Mouse (Mus musculus): ENCODE data around the gene T2. TPM values are rescaled to one million over a fixed set of nuclear protein-coding genes. Genes with fewer than 3 reads are reported as not detected.
A peak's percentile ranks its signal among the peaks of the same experiment; 100 is the strongest.

The T2 gene
- polyA plus RNA-seq, 1 experiment from 2014 or later: 0.50 TPM

GRCm38 (mm10) chr17:8371834-8372233 is 16.0 kb downstream of the T2 start:
- Histone ChIP-seq H3K9me3 (replicated peaks; ENCODE audit: low read length) (no peaks in the 10 kb centered on the region), H3K36me3 (ENCODE audit: insufficient read depth, low read length) (no peaks in the 10 kb centered on the region), H3K27ac (peak overlapping the region; percentile 70), H3K4me3 (replicated peaks; ENCODE audit: low read depth, low read length) (peak overlapping the region; percentile 25), H3K9ac (ENCODE audit: low read depth, low read length) (peak overlapping the region; percentile 32; the same call in 1 of the 2 replicates), H3K4me1 (replicated peaks; ENCODE audit: insufficient read depth, low read length) (0 out of 2 replicates have a peak, but pooled peaks cover 4% of the 10 kb centered on the region), H3K27me3 (ENCODE audit: insufficient read depth, low read length) (no peaks in the 10 kb centered on the region), H3K4me2 (ENCODE audit: low read length) (peak overlapping the region; percentile 62)
- DNase-seq (ENCODE audit: low spot score) (peak; percentile 90), ATAC-seq (replicated peaks; ENCODE audit: low FRiP score, low read depth) (peak; percentile 64)
- under 1% methylated on average over 7 of the region's 7 CpGs for WGBS
- no peak for TF ChIP-seq CTCF (IDR thresholded peaks at IDR 0.05; ENCODE audit: low read depth)

GRCm38 (mm10) chr17:8372286-8373046 is 16.7 kb downstream of the T2 start:
- H3K9ac ChIP-seq (ENCODE audit: low read depth, low read length): peak overlapping the region; percentile 29; the same call in 1 of the 2 replicates
- peak; percentile 37; the same call in 1 of the 2 replicates for ATAC-seq (replicated peaks; ENCODE audit: low FRiP score, low read depth)
- WGBS: 1% methylated on average over 18 of the region's 18 CpGs

DNA sequence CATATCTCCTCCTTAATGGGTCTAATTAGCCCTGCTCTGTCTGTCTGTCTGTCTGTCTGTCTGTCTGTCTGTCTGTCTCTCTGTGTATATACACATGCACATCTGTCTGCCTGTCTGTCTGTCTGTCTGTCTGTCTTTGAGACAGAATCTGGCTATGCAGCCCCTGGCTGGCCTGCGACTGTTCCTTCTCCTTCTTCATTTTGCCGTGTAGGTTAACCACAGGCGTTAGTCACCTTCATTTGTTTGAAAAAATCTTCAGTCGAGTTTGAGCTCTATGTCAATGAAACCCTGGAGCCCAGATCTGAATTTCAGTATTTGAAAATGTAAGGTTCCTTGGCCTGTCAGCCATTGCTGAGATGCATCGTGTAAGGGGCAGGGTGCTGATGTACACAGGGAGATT is 21.5 kb downstream of the T2 start:
- Histone ChIP-seq H3K4me3 (replicated peaks; ENCODE audit: low read depth, low read length) (no peak overlapping the region), H3K36me3 (ENCODE audit: insufficient read depth, low read length) (no peaks in the 10 kb centered on the region), H3K27ac (no peak overlapping the region), H3K27me3 (ENCODE audit: insufficient read depth, low read length) (no peaks in the 10 kb centered on the region), H3K4me2 (ENCODE audit: low read length) (no peak overlapping the region), H3K4me1 (replicated peaks; ENCODE audit: insufficient read depth, low read length) (no peaks in the 10 kb centered on the region), H3K9ac (ENCODE audit: low read depth, low read length) (no peak overlapping the region), H3K9me3 (replicated peaks; ENCODE audit: low read length) (no peaks in the 10 kb centered on the region)
- 50% methylated on average over 5 of the region's 5 CpGs for WGBS
- no peak for TF ChIP-seq CTCF (IDR thresholded peaks at IDR 0.05; ENCODE audit: low read depth)
- DNase-seq (ENCODE audit: low spot score): no peak
- no peak for ATAC-seq (replicated peaks; ENCODE audit: low FRiP score, low read depth)

More at GRCm38 (mm10) chr17:8372286-8373046, 16.7 kb downstream of the T2 start:
- H3K4me3 ChIP-seq (replicated peaks; ENCODE audit: low read depth, low read length): peak overlapping the region; percentile 25
- peak overlapping the region; percentile 70 for H3K27ac ChIP-seq
- peak; percentile 92 for DNase-seq (ENCODE audit: low spot score)
- peak; percentile 93 for TF ChIP-seq CTCF (IDR thresholded peaks at IDR 0.05; ENCODE audit: low read depth)
- 0 out of 2 replicates have a peak, but pooled peaks cover 4% of the 10 kb centered on the region for H3K4me1 ChIP-seq (replicated peaks; ENCODE audit: insufficient read depth, low read length)
- peak overlapping the region; percentile 62 for H3K4me2 ChIP-seq (ENCODE audit: low read length)
- H3K36me3 ChIP-seq (ENCODE audit: insufficient read depth, low read length): no peaks in the 10 kb centered on the region
- H3K9me3 ChIP-seq (replicated peaks; ENCODE audit: low read length): no peaks in the 10 kb centered on the region
- no peaks in the 10 kb centered on the region for H3K27me3 ChIP-seq (ENCODE audit: insufficient read depth, low read length)

DNA sequence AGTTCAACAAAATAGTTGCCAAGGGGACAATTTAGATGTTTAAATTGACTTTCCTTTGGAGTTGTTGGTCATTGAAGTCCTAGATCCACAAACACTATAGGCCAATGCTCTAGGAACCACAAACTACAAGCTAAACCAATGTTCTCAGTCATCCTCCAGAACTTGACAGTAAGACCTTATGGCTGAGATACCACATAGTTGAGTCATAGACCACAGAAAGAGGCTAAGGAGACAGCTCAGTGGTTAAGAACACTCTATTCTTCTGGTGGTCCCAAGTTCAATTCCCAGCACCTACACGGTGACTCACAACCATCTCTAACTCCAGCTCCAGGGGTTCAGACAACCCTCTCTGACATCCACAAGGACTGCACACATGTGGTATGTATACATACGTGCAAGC is 29.6 kb downstream of the T2 start:
- H3K36me3 ChIP-seq (ENCODE audit: insufficient read depth, low read length): no peaks in the 10 kb centered on the region
- no peak overlapping the region for H3K4me2 ChIP-seq (ENCODE audit: low read length)
- H3K4me3 ChIP-seq (replicated peaks; ENCODE audit: low read depth, low read length): no peak overlapping the region
- peaks cover 3% of the 10 kb centered on the region; the same call in 1 of the 2 replicates for H3K4me1 ChIP-seq (replicated peaks; ENCODE audit: insufficient read depth, low read length)
- DNase-seq (ENCODE audit: low spot score) (no peak), ATAC-seq (replicated peaks; ENCODE audit: low FRiP score, low read depth) (no peak)
- no peak overlapping the region for H3K27ac ChIP-seq
- H3K9ac ChIP-seq (ENCODE audit: low read depth, low read length): no peak overlapping the region
- WGBS: 94% methylated on average over 2 of the region's 2 CpGs
- no peak for TF ChIP-seq CTCF (IDR thresholded peaks at IDR 0.05; ENCODE audit: low read depth)
- peaks cover 24% of the 10 kb centered on the region; the same call in 1 of the 2 replicates for H3K27me3 ChIP-seq (ENCODE audit: insufficient read depth, low read length)
- H3K9me3 ChIP-seq (replicated peaks; ENCODE audit: low read length): no peaks in the 10 kb centered on the region

DNA sequence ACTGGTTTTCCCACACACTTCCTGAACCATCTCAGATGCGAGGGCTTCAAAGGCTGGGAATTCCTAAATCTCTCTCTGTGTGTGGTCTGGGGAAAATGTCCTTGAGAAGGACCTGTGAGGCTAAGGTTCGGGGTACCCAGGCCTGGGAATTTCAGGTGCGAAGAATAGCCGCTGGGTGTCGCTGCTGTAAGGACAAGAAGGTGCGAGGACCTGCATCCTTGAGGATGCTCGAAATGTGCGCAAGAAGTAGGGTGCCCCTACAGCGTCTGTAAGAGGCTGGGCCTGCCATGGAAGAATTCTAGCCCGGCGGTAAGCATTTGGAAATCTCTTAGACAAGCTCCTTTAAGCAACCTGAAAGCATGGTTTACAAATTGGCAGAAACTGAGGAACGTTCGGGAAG is 32.7 kb downstream of the T2 start:
- Histone ChIP-seq H3K4me3 (replicated peaks; ENCODE audit: low read depth, low read length) (no peak overlapping the region), H3K27me3 (ENCODE audit: insufficient read depth, low read length) (peaks cover 26% of the 10 kb centered on the region; the same call in 1 of the 2 replicates), H3K9me3 (replicated peaks; ENCODE audit: low read length) (no peaks in the 10 kb centered on the region), H3K27ac (no peak overlapping the region), H3K36me3 (ENCODE audit: insufficient read depth, low read length) (no peaks in the 10 kb centered on the region), H3K4me2 (ENCODE audit: low read length) (no peak overlapping the region), H3K4me1 (replicated peaks; ENCODE audit: insufficient read depth, low read length) (peaks cover 3% of the 10 kb centered on the region; the same call in 1 of the 2 replicates), H3K9ac (ENCODE audit: low read depth, low read length) (no peak overlapping the region)
- TF ChIP-seq CTCF (IDR thresholded peaks at IDR 0.05; ENCODE audit: low read depth): peak; percentile 71
- 1% methylated on average over 13 of the region's 13 CpGs for WGBS
- DNase-seq (ENCODE audit: low spot score) (peak; percentile 67), ATAC-seq (replicated peaks; ENCODE audit: low FRiP score, low read depth) (no peak)

- peak overlapping the region; percentile 45 for H3K4me2 ChIP-seq (ENCODE audit: low read length)
- peak overlapping the region; percentile 8; the same call in 1 of the 2 replicates for H3K4me3 ChIP-seq (replicated peaks; ENCODE audit: low read depth, low read length)
- WGBS: 2% methylated on average over 28 of the region's 28 CpGs
- peaks cover 3% of the 10 kb centered on the region; the same call in 1 of the 2 replicates for H3K4me1 ChIP-seq (replicated peaks; ENCODE audit: insufficient read depth, low read length)
- no peak for DNase-seq (ENCODE audit: low spot score)
- H3K27me3 ChIP-seq (ENCODE audit: insufficient read depth, low read length): peaks cover 26% of the 10 kb centered on the region; the same call in 1 of the 2 replicates
- no peak for TF ChIP-seq CTCF (IDR thresholded peaks at IDR 0.05; ENCODE audit: low read depth)
- H3K27ac ChIP-seq: no peak overlapping the region
- no peaks in the 10 kb centered on the region for H3K36me3 ChIP-seq (ENCODE audit: insufficient read depth, low read length)
- no peaks in the 10 kb centered on the region for H3K9me3 ChIP-seq (replicated peaks; ENCODE audit: low read length)
- no peak overlapping the region for H3K9ac ChIP-seq (ENCODE audit: low read depth, low read length)
- 0 out of 2 replicates have a peak, but pooled peaks have one; percentile 21 for ATAC-seq (replicated peaks; ENCODE audit: low FRiP score, low read depth)
Measured at GRCm38 (mm10) chr17:8388990-8389789, 33.4 kb downstream of the T2 start.
